Mouse (Mus musculus) embryonic fibroblast, embryonic 13.5 days (primary cell): ENCODE data around the gene Mup1.
"Not testable (repeated sequence)": the region's sequence is repeated elsewhere in the genome, so short reads cannot be mapped to it uniquely, and the experiment has no call there.

Source experiments
- CTCF ChIP-seq: IDR thresholded peaks from 2 replicates; pipeline ENCODE4 v1.5.1; 2011; ENCODE audit warnings: mild to moderate bottlenecking, control low read depth, low read length, moderate library complexity, borderline replicate concordance; ENCODE audit not compliant: insufficient read depth
- POLR2A ChIP-seq: IDR thresholded peaks from 2 replicates; pipeline ENCODE4 v1.6.1; 2011; ENCODE audit warnings: low read depth, mild to moderate bottlenecking, control low read depth, low read length, moderate library complexity

DNA sequence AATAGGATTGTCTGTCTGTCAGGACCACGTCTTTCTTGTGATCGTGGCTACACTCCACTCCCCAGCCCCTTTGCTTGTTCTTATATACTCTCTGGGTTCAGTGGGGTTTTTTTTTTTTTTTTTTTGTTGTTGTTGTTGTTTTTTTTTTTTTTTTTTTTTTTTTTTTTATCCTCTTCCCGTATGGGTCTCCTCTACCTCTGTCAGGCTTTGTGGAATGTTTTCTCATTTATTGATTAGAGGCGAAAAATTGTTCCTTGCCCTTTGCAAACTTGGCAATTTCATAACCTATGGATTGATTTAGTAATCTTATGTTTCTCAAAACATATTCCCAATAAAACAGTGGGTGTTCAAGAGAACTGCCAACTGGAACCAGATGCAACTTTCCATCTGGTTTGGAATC is at the start of gene Mup1:
- not testable (repeated sequence) for TF ChIP-seq CTCF, POLR2A
